Mouse (Mus musculus) bone marrow, adult 2 months (tissue): ENCODE data around the gene Gjc2.

Source experiments
- CTCF ChIP-seq: fragments of 200-500 bp; IDR thresholded peaks from 2 replicates; pipeline ENCODE4 v1.5.1; 2011; ENCODE audit warnings: low read length, control low read depth; ENCODE audit not compliant: control insufficient read depth, insufficient read depth
- POLR2A ChIP-seq: fragments of 200-500 bp; IDR thresholded peaks from 2 replicates; pipeline ENCODE4 v1.6.1; 2011; ENCODE audit warnings: low read depth, mild to moderate bottlenecking, control low read depth, low read length, borderline replicate concordance; ENCODE audit not compliant: control insufficient read depth

- no peak for TF ChIP-seq POLR2A
- TF ChIP-seq CTCF, result no peak
These were observed 44.0 kb upstream of the Gjc2 start for GRCm38 (mm10) chr11:59226787-59227603.
